Mouse (Mus musculus) CH12.LX (cell line): Measurements from ENCODE around the gene Trir.

Experiments
- ETS1 ChIP-seq: conservative IDR thresholded peaks from 2 replicates; pipeline ENCODE4 v1.6.1; 2012; ENCODE audit warnings: low read depth, mild to moderate bottlenecking, inconsistent platforms, low read length, improper control_type of control experiment, moderate library complexity
- POLR2A ChIP-seq: IDR thresholded peaks from 2 replicates; pipeline ENCODE4 v1.6.1; 2011; ENCODE audit warnings: low read depth, mild to moderate bottlenecking, improper control_type of control experiment, low read length

DNA sequence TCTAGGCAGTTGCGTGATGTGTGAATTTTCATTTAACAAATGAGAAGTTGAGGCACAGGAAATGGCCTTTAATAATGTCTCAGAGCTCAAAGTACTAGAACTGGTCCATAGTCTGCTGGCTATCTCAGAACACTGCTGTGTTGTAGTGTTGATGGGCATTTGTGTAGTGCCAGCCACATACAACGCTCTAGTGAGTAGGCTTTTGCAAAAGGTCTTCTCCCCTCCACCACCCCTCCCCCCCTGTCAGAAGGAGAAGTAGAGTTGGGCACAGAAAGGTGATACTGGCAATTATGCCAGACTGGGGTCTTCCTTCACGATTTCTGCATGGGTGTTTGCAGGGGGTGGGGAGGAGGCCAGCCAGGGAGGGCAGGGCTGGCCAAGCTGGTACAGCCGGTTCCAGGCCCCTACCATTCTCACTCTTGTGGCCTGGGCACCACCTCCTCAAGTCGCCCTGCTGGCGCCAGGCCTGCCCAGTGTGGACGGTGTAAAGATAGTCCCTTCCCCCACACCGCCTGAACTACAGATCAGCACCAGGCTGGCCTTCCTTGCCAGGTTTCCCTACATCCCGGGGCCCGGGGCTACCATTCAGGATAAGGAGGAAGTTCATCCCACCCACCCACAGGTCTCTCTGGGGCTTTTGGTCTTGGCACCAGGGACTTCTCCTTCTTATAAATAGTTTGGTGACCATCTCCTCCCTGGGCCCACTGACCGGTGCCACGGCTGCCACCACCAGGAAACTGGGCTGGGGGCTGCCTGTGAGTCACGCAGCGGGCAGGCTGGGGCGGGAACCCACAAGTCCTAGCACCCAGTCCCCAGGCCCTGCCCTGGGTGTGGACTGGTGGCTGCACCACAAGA is 44.8 kb upstream of the Trir start:
- TF ChIP-seq ETS1 = peak; percentile 37
- no peak; the same call in 1 of the 2 replicates for TF ChIP-seq POLR2A
